Mouse (Mus musculus): ENCODE measurements at regions not wholly inside any gene's neighbourhood (a gene's known extent, or its start where the extent isn't known, plus 50 kb on each side); places are given as distances from the start of the nearest gene placed in this dataset.

- Histone ChIP-seq H3K36me3 (ENCODE audit: control insufficient read depth, insufficient read depth, low read length) (no peaks in the 10 kb centered on the region), H3K4me3 (ENCODE audit: low read depth, low read length) (no peak overlapping the region), H3K9me3 (ENCODE audit: control insufficient read depth, low read length) (no peaks in the 10 kb centered on the region), H3K9ac (ENCODE audit: low read length) (no peak overlapping the region), H3K27me3 (ENCODE audit: control insufficient read depth, insufficient read depth, low read length) (peaks cover 2% of the 10 kb centered on the region; the same call in 1 of the 2 replicates), H3K27ac (replicated peaks; ENCODE audit: low read depth, low read length) (no peak overlapping the region), H3K4me2 (ENCODE audit: low read depth, severe bottlenecking) (peak overlapping the region; percentile 22), H3K4me1 (ENCODE audit: control insufficient read depth, insufficient read depth, low read length) (no peaks in the 10 kb centered on the region)
- ATAC-seq (ENCODE audit: insufficient number of reproducible peaks, low FRiP score, low TSS enrichment, low read depth), result peak; percentile 51; the same call in 1 of the 2 replicates
- 27% methylated on average over 10 of the region's 10 CpGs for WGBS
- peak; percentile 40 for DNase-seq (ENCODE audit: low spot score)
Observed at GRCm38 (mm10) chrX:11591391-11592187, 264.0 kb downstream of the H2al1j start.

GRCm38 (mm10) chrX:11594542-11594941 lies 266.9 kb downstream of the H2al1j start:
- WGBS, result 48% methylated on average over 3 of the region's 3 CpGs
- Histone ChIP-seq H3K4me3 (ENCODE audit: low read depth, low read length) (no peak overlapping the region), H3K4me1 (ENCODE audit: control insufficient read depth, insufficient read depth, low read length) (no peaks in the 10 kb centered on the region), H3K36me3 (ENCODE audit: control insufficient read depth, insufficient read depth, low read length) (no peaks in the 10 kb centered on the region), H3K4me2 (ENCODE audit: low read depth, severe bottlenecking) (no peak overlapping the region), H3K9ac (ENCODE audit: low read length) (no peak overlapping the region), H3K9me3 (ENCODE audit: control insufficient read depth, low read length) (no peaks in the 10 kb centered on the region), H3K27ac (replicated peaks; ENCODE audit: low read depth, low read length) (no peak overlapping the region), H3K27me3 (ENCODE audit: control insufficient read depth, insufficient read depth, low read length) (peaks cover 2% of the 10 kb centered on the region; the same call in 1 of the 2 replicates)
- ATAC-seq (ENCODE audit: insufficient number of reproducible peaks, low FRiP score, low TSS enrichment, low read depth) (no peak), DNase-seq (ENCODE audit: low spot score) (no peak)

DNA sequence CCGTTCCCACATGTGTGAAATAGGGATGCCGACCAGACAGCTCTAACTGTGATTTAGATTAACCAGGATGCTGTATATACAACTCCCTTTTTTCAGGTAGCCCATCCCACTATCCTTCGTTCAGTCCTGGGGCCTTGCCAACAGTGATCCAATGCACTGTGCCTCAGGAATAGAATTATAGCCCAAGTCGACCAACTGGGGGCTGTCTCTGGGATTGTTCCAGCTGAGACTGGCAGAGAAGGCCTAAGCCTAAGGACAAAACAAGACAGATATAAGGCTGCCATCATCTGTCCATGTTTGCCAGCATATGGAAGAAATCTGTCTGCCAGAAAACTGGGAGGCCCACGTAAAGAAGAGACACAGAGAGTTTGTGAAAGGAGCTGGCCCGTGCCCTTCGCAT lies 269.9 kb downstream of the H2al1j start:
- H3K27me3 ChIP-seq (ENCODE audit: control insufficient read depth, insufficient read depth, low read length), result peaks cover 2% of the 10 kb centered on the region; the same call in 1 of the 2 replicates
- WGBS, result 88% methylated on average over 7 of the region's 7 CpGs
- H3K9me3 ChIP-seq (ENCODE audit: control insufficient read depth, low read length), result no peaks in the 10 kb centered on the region
- H3K9ac ChIP-seq (ENCODE audit: low read length), result no peak overlapping the region
- H3K4me2 ChIP-seq (ENCODE audit: low read depth, severe bottlenecking), result no peak overlapping the region
- H3K4me3 ChIP-seq (ENCODE audit: low read depth, low read length), result no peak overlapping the region
- DNase-seq (ENCODE audit: low spot score) (no peak), ATAC-seq (ENCODE audit: insufficient number of reproducible peaks, low FRiP score, low TSS enrichment, low read depth) (no peak)
- no peaks in the 10 kb centered on the region for H3K36me3 ChIP-seq (ENCODE audit: control insufficient read depth, insufficient read depth, low read length)
- H3K4me1 ChIP-seq (ENCODE audit: control insufficient read depth, insufficient read depth, low read length), result no peaks in the 10 kb centered on the region
- H3K27ac ChIP-seq (replicated peaks; ENCODE audit: low read depth, low read length), result no peak overlapping the region

GRCm38 (mm10) chrX:11614237-11614636 lies 286.6 kb downstream of the H2al1j start:
- Histone ChIP-seq H3K36me3 (ENCODE audit: control insufficient read depth, insufficient read depth, low read length) (no peaks in the 10 kb centered on the region), H3K4me2 (ENCODE audit: low read depth, severe bottlenecking) (no peak overlapping the region), H3K9me3 (ENCODE audit: control insufficient read depth, low read length) (no peaks in the 10 kb centered on the region), H3K4me1 (ENCODE audit: control insufficient read depth, insufficient read depth, low read length) (no peaks in the 10 kb centered on the region), H3K27me3 (ENCODE audit: control insufficient read depth, insufficient read depth, low read length) (no peaks in the 10 kb centered on the region), H3K9ac (ENCODE audit: low read length) (no peak overlapping the region), H3K27ac (replicated peaks; ENCODE audit: low read depth, low read length) (no peak overlapping the region), H3K4me3 (ENCODE audit: low read depth, low read length) (no peak overlapping the region)
- ATAC-seq (ENCODE audit: insufficient number of reproducible peaks, low FRiP score, low TSS enrichment, low read depth) (no peak), DNase-seq (ENCODE audit: low spot score) (no peak)
- WGBS, result 46% methylated on average over 8 of the region's 8 CpGs

GRCm38 (mm10) chrX:11621045-11621763 lies 293.6 kb downstream of the H2al1j start:
- no peak overlapping the region for H3K9ac ChIP-seq (ENCODE audit: low read length)
- peak; percentile 29 for DNase-seq (ENCODE audit: low spot score)
- WGBS, result 56% methylated on average over 19 of the region's 19 CpGs

GRCm38 (mm10) chrX:11626274-11626878 lies 298.8 kb downstream of the H2al1j start:
- H3K27me3 ChIP-seq (ENCODE audit: control insufficient read depth, insufficient read depth, low read length), result no peaks in the 10 kb centered on the region
- H3K36me3 ChIP-seq (ENCODE audit: control insufficient read depth, insufficient read depth, low read length), result no peaks in the 10 kb centered on the region
- WGBS, result 50% methylated on average over 10 of the region's 10 CpGs
- H3K27ac ChIP-seq (replicated peaks; ENCODE audit: low read depth, low read length), result no peak overlapping the region
- no peak overlapping the region for H3K4me2 ChIP-seq (ENCODE audit: low read depth, severe bottlenecking)
- H3K9ac ChIP-seq (ENCODE audit: low read length), result no peak overlapping the region
- H3K4me3 ChIP-seq (ENCODE audit: low read depth, low read length), result no peak overlapping the region
- no peaks in the 10 kb centered on the region for H3K9me3 ChIP-seq (ENCODE audit: control insufficient read depth, low read length)
- DNase-seq (ENCODE audit: low spot score), result no peak
- no peak for ATAC-seq (ENCODE audit: insufficient number of reproducible peaks, low FRiP score, low TSS enrichment, low read depth)
- H3K4me1 ChIP-seq (ENCODE audit: control insufficient read depth, insufficient read depth, low read length), result no peaks in the 10 kb centered on the region

More at GRCm38 (mm10) chrX:11621045-11621763, 293.6 kb downstream of the H2al1j start:
- Histone ChIP-seq H3K36me3 (ENCODE audit: control insufficient read depth, insufficient read depth, low read length) (no peaks in the 10 kb centered on the region), H3K4me3 (ENCODE audit: low read depth, low read length) (no peak overlapping the region), H3K27ac (replicated peaks; ENCODE audit: low read depth, low read length) (no peak overlapping the region), H3K27me3 (ENCODE audit: control insufficient read depth, insufficient read depth, low read length) (no peaks in the 10 kb centered on the region), H3K4me2 (ENCODE audit: low read depth, severe bottlenecking) (no peak overlapping the region), H3K9me3 (ENCODE audit: control insufficient read depth, low read length) (no peaks in the 10 kb centered on the region), H3K4me1 (ENCODE audit: control insufficient read depth, insufficient read depth, low read length) (no peaks in the 10 kb centered on the region)
- ATAC-seq (ENCODE audit: insufficient number of reproducible peaks, low FRiP score, low TSS enrichment, low read depth), result no peak

- H3K36me3 ChIP-seq (ENCODE audit: control insufficient read depth, insufficient read depth, low read length), result no peaks in the 10 kb centered on the region
- no peaks in the 10 kb centered on the region for H3K4me1 ChIP-seq (ENCODE audit: control insufficient read depth, insufficient read depth, low read length)
- no peaks in the 10 kb centered on the region for H3K9me3 ChIP-seq (ENCODE audit: control insufficient read depth, low read length)
- no peak overlapping the region for H3K27ac ChIP-seq (replicated peaks; ENCODE audit: low read depth, low read length)
- 0 out of 2 replicates have a peak, but pooled peaks cover 2% of the 10 kb centered on the region for H3K27me3 ChIP-seq (ENCODE audit: control insufficient read depth, insufficient read depth, low read length)
- WGBS, result 89% methylated on average over 2 of the region's 2 CpGs
- ATAC-seq (ENCODE audit: insufficient number of reproducible peaks, low FRiP score, low TSS enrichment, low read depth), result no peak
- H3K4me3 ChIP-seq (ENCODE audit: low read depth, low read length), result no peak overlapping the region
- H3K9ac ChIP-seq (ENCODE audit: low read length), result no peak overlapping the region
- H3K4me2 ChIP-seq (ENCODE audit: low read depth, severe bottlenecking), result no peak overlapping the region
- DNase-seq (ENCODE audit: low spot score), result no peak
Observed at GRCm38 (mm10) chrX:11629362-11629761, 301.7 kb downstream of the H2al1j start.

DNA sequence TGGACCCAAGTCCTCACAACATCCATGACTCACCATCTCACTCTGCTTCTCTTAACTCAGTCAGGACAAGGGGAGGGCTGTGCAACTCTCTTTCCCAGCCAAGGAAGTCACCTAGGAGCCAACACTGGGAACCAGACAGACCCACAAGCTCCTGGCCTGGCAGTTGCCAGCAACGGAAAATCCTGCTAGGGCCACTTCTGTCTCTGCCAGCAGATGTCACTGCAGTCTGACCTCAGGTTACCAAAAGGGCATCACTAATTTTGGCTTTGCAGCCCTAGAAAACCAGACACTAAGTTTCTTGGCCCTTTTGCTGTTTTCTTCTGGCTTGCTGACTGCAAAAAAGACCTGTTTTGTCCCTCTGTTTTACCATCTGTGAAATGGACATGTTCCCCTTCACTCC lies 302.3 kb downstream of the H2al1j start:
- no peak overlapping the region for H3K4me3 ChIP-seq (ENCODE audit: low read depth, low read length)
- 0 out of 2 replicates have a peak, but pooled peaks cover 2% of the 10 kb centered on the region for H3K27me3 ChIP-seq (ENCODE audit: control insufficient read depth, insufficient read depth, low read length)
- H3K4me1 ChIP-seq (ENCODE audit: control insufficient read depth, insufficient read depth, low read length), result no peaks in the 10 kb centered on the region
- no peaks in the 10 kb centered on the region for H3K9me3 ChIP-seq (ENCODE audit: control insufficient read depth, low read length)
- 19% methylated on average over 1 of the region's 1 CpGs for WGBS
- no peak overlapping the region for H3K27ac ChIP-seq (replicated peaks; ENCODE audit: low read depth, low read length)
- no peaks in the 10 kb centered on the region for H3K36me3 ChIP-seq (ENCODE audit: control insufficient read depth, insufficient read depth, low read length)
- no peak overlapping the region for H3K9ac ChIP-seq (ENCODE audit: low read length)
- no peak overlapping the region for H3K4me2 ChIP-seq (ENCODE audit: low read depth, severe bottlenecking)
- DNase-seq (ENCODE audit: low spot score) (peak; percentile 27), ATAC-seq (ENCODE audit: insufficient number of reproducible peaks, low FRiP score, low TSS enrichment, low read depth) (no peak)
